Mouse (Mus musculus): Measurements from ENCODE around the gene Gm21394. TPM values are rescaled to one million over a fixed set of nuclear protein-coding genes. Genes with fewer than 3 reads are reported as not detected.
"Not testable (repeated sequence)": the region's sequence is repeated elsewhere in the genome, so short reads cannot be mapped to it uniquely, and the experiment has no call there.

The Gm21394 gene
- total RNA-seq (2021) = not detected
- long read RNA-seq, experiment 1 = 0 reads
- long read RNA-seq, experiment 2 = 0 reads

GRCm38 (mm10) chrY:84564807-84565206, at the start of gene Gm21394:
TSS of gene Gm21394 (minus strand) at chrY:84564907.
- DNase-seq (ENCODE audit: low spot score in 2 of 2) = not testable (repeated sequence)

Other genes with a start within 250 kb of the Gm21394 start
- not detected for gene Gm21409, start 181.8 kb upstream of the Gm21394 start, total RNA-seq (2021)

Measured in left cerebral cortex, adult 18-20 months (tissue).